Mouse (Mus musculus) embryonic facial prominence, embryonic 10.5 days (tissue): ENCODE results near the gene Hydin. TPM values are rescaled to one million over a fixed set of nuclear protein-coding genes. Genes with fewer than 3 reads are reported as not detected.
"Not testable (repeated sequence)": the region's sequence is repeated elsewhere in the genome, so short reads cannot be mapped to it uniquely, and the experiment has no call there.

Source experiments
- DNase-seq: peaks from one replicate; pipeline ENCODE4 v3.0.0-alpha.2; 2017; ENCODE audit warnings: low spot score
- H3K27ac ChIP-seq: fragments of 300-500 bp; sonication (generic); replicated peaks from 2 replicates; pipeline ENCODE4 v1.5.1; 2016; ENCODE audit warnings: mild to moderate bottlenecking
- H3K27me3 ChIP-seq: fragments of 300-500 bp; sonication (generic); replicated peaks from 2 replicates; pipeline ENCODE4 v1.6.1; 2016; ENCODE audit warnings: low read depth, mild to moderate bottlenecking; ENCODE audit not compliant: poor library complexity, severe bottlenecking
- H3K36me3 ChIP-seq: fragments of 300-500 bp; sonication (generic); replicated peaks from 2 replicates; pipeline ENCODE4 v1.6.1; 2016; ENCODE audit warnings: mild to moderate bottlenecking, moderate library complexity
- H3K4me1 ChIP-seq: fragments of 300-500 bp; sonication (generic); 2 replicates; pipeline ENCODE4 v1.6.1; 2016
- H3K4me3 ChIP-seq: fragments of 300-500 bp; sonication (generic); 2 replicates; pipeline ENCODE4 v1.5.1; 2016; ENCODE audit warnings: mild to moderate bottlenecking, moderate library complexity
- H3K9me3 ChIP-seq: fragments of 300-500 bp; sonication (generic); 2 replicates; pipeline ENCODE4 v1.6.1; 2016; ENCODE audit warnings: mild to moderate bottlenecking
- WGBS: fragments of 180-500 bp; shearing (Covaris S2); methylation state at CpG from one replicate; pipeline ENCODE4 v1.1.7; 2016; 5-methylcytosine and 5-hydroxymethylcytosine counted together
- polyA plus RNA-seq: library from polyadenylated mRNA; unstranded; fragments of >200 nt; fragmentation: Nextera tagmentation; extraction: Ambion mirVana; gene quantifications from 2 replicates; pipeline ENCODE4 v1.2.1, GENCODE M21; 2016

The Hydin gene
- polyA plus RNA-seq, 1 experiment from 2014 or later: 0.14 TPM

- Histone ChIP-seq H3K9me3 (no peaks in the 10 kb centered on the region), H3K36me3 (no peaks in the 10 kb centered on the region), H3K27me3 (no peaks in the 10 kb centered on the region), H3K4me3 (no peak overlapping the region), H3K4me1 (no peaks in the 10 kb centered on the region), H3K27ac (no peak overlapping the region)
- no peak for DNase-seq
- WGBS: 91% methylated on average over 12 of the region's 12 CpGs
These were observed 79.1 kb downstream of the Hydin start for GRCm38 (mm10) chr8:110345697-110346394.

- Histone ChIP-seq H3K36me3 (no peaks in the 10 kb centered on the region), H3K27ac (no peak overlapping the region), H3K9me3 (no peaks in the 10 kb centered on the region), H3K4me1 (no peaks in the 10 kb centered on the region), H3K27me3 (no peaks in the 10 kb centered on the region), H3K4me3 (no peak overlapping the region)
- DNase-seq: no peak
- WGBS: 75% methylated on average over 1 of the region's 1 CpGs
These were observed 80.1 kb downstream of the Hydin start for GRCm38 (mm10) chr8:110346915-110347314.

DNA sequence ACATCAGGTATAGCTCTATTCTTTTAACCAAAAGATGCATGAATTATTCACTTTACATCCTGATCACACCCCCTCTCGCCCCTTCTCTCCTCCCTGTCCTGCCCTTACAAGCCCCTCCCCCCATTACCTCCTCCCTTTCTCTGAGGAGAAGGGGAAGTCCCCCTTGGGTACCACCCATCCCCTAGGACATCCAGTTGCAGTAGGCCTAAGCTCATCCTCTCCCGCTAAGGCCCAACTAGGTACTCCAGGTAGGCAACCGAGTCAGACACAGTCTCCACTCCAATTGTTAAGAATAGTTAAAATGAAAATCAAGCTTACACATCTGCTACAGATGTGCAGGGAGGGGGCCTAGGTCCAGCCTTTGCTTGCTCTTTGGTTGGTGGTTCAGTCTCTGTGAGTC, 83.9 kb downstream of the Hydin start:
- DNase-seq: no peak
- Histone ChIP-seq H3K27ac (no peak overlapping the region), H3K27me3 (no peaks in the 10 kb centered on the region), H3K4me1 (no peaks in the 10 kb centered on the region), H3K36me3 (no peaks in the 10 kb centered on the region), H3K9me3 (no peaks in the 10 kb centered on the region), H3K4me3 (no peak overlapping the region)
- WGBS: 89% methylated on average over 3 of the region's 3 CpGs

DNA sequence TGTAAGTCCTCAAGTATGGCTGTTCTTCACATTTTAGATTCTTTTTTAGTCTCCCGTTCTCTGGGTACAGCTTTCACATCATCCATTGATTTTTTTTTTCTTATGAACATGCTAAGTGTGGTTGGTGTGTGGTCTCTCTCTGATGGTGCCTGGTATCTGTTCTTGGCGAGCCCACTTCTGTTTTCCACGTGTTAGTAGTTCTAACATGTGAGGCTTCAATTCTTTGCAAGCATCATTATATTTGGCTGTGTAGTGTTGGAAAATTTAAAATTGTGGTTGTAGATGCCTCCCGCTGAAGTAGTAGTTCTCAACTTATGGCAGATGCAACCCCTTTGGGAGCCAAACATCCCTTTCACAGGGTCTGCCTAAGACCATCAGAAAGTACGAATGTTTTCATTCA, 85.1 kb downstream of the Hydin start:
- Histone ChIP-seq H3K4me1 (no peaks in the 10 kb centered on the region), H3K27ac (no peak overlapping the region), H3K36me3 (no peaks in the 10 kb centered on the region), H3K27me3 (no peaks in the 10 kb centered on the region), H3K4me3 (no peak overlapping the region), H3K9me3 (no peaks in the 10 kb centered on the region)
- WGBS: 84% methylated on average over 5 of the region's 5 CpGs
- DNase-seq: no peak

- H3K27me3 ChIP-seq: no peaks in the 10 kb centered on the region
- no peak overlapping the region for H3K4me3 ChIP-seq
- DNase-seq: no peak
- no peaks in the 10 kb centered on the region for H3K36me3 ChIP-seq
- H3K27ac ChIP-seq: no peak overlapping the region
- H3K4me1 ChIP-seq: no peaks in the 10 kb centered on the region
- whole genome bisulfite sequencing: 86% methylated on average over 4 of the region's 4 CpGs
- no peaks in the 10 kb centered on the region for H3K9me3 ChIP-seq
These were observed 96.2 kb downstream of the Hydin start for GRCm38 (mm10) chr8:110362975-110363374.

GRCm38 (mm10) chr8:110372836-110373235, 106.1 kb downstream of the Hydin start:
- no peaks in the 10 kb centered on the region for H3K4me1 ChIP-seq
- 85% methylated on average over 13 of the region's 13 CpGs for WGBS
- no peak overlapping the region for H3K27ac ChIP-seq
- no peak overlapping the region for H3K4me3 ChIP-seq
- H3K9me3 ChIP-seq: no peaks in the 10 kb centered on the region
- DNase-seq: no peak
- H3K27me3 ChIP-seq: no peaks in the 10 kb centered on the region
- H3K36me3 ChIP-seq: no peaks in the 10 kb centered on the region

DNA sequence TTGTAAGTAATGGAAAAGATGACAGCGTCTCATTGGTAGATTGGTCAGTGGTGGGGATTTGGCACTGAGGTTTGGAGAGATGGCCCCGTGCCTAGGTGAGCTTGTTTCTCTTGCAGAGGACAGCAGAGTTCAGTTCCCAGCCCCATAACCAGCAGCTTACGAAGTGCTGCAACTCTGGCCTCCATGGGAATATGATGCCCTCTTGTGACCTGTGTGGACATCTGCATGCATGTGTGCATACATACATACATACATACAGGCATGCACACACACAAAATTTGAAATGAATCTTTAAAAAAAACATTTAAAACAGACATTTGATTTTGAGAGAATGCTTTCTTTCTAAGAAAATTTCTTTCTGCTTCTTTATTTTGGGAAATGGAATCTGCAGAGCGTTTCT, 106.9 kb downstream of the Hydin start:
- Histone ChIP-seq H3K4me1 (no peaks in the 10 kb centered on the region), H3K36me3 (no peaks in the 10 kb centered on the region), H3K27me3 (no peaks in the 10 kb centered on the region), H3K27ac (no peak overlapping the region), H3K4me3 (no peak overlapping the region), H3K9me3 (no peaks in the 10 kb centered on the region)
- DNase-seq: no peak
- WGBS: 85% methylated on average over 4 of the region's 4 CpGs

DNA sequence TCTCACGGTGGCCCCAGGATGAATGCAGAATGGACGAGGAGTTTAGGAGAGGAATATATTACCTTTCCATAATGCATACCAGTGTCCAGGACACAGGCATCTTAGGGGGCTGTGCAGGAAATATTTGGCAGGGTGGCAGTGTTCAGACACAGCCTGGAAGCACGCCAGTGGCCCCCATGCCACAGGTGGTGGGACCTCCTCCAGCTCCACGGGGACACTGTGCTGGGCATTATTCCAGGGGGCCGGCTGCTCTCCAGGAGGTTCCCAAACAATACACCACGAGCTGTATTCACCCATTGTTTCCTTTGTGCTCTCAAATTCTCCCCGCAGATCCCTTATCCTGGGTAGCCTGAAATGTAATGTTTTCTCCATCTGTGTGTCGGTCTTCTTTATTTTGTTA, 116.0 kb downstream of the Hydin start:
- DNase-seq: no peak
- no peaks in the 10 kb centered on the region for H3K27me3 ChIP-seq
- 51% methylated on average over 8 of the region's 8 CpGs for WGBS

DNA sequence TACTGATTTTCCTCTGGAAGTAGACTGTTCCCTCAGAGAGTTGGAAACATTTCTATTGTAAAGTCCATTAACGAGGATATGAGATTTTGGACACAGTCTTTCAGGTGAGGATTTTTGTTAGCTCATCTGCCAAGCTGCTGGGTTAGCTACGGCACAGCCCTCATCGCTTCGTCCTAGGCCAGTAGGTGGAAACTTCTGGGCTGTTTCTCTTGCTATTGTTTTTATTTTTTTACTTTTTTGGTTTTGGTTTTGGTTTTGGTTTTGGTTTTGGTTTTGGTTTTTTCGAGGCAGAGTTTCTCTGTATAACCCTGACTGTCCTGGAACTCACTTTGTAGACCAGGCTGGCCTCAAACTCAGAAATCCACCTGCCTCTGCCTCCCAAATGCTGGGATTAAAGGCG, 117.9 kb downstream of the Hydin start:
- H3K27me3 ChIP-seq, DNase-seq, H3K36me3 ChIP-seq, H3K4me1 ChIP-seq, H3K4me3 ChIP-seq, H3K9me3 ChIP-seq, H3K27ac ChIP-seq: not testable (repeated sequence)
- WGBS: 93% methylated on average over 6 of the region's 6 CpGs

More for the DNA sequence above, 116.0 kb downstream of the Hydin start:
- no peak overlapping the region for H3K4me3 ChIP-seq
- H3K4me1 ChIP-seq: peaks cover 3% of the 10 kb centered on the region; the same call in 1 of the 2 replicates
- no peak overlapping the region for H3K27ac ChIP-seq
- no peaks in the 10 kb centered on the region for H3K36me3 ChIP-seq
- no peaks in the 10 kb centered on the region for H3K9me3 ChIP-seq

- Histone ChIP-seq H3K4me1 (no peaks in the 10 kb centered on the region), H3K4me3 (no peak overlapping the region), H3K9me3 (no peaks in the 10 kb centered on the region), H3K27ac (no peak overlapping the region), H3K36me3 (no peaks in the 10 kb centered on the region), H3K27me3 (no peaks in the 10 kb centered on the region)
- DNase-seq: no peak
- 88% methylated on average over 4 of the region's 4 CpGs for WGBS
These were observed 128.9 kb downstream of the Hydin start for GRCm38 (mm10) chr8:110395656-110396055.

- Histone ChIP-seq H3K9me3 (no peaks in the 10 kb centered on the region), H3K27me3 (no peaks in the 10 kb centered on the region), H3K27ac (no peak overlapping the region), H3K4me1 (no peaks in the 10 kb centered on the region), H3K36me3 (no peaks in the 10 kb centered on the region), H3K4me3 (no peak overlapping the region)
- DNase-seq: no peak
- WGBS: 89% methylated on average over 6 of the region's 6 CpGs
These were observed 133.8 kb downstream of the Hydin start for GRCm38 (mm10) chr8:110400536-110400935.

GRCm38 (mm10) chr8:110402311-110402710, 135.5 kb downstream of the Hydin start:
- H3K27me3 ChIP-seq: no peaks in the 10 kb centered on the region
- H3K27ac ChIP-seq: no peak overlapping the region
- H3K4me3 ChIP-seq: no peak overlapping the region
- no peaks in the 10 kb centered on the region for H3K4me1 ChIP-seq
- WGBS: 86% methylated on average over 6 of the region's 6 CpGs
- DNase-seq: no peak
- H3K9me3 ChIP-seq: no peaks in the 10 kb centered on the region
- H3K36me3 ChIP-seq: no peaks in the 10 kb centered on the region

DNA sequence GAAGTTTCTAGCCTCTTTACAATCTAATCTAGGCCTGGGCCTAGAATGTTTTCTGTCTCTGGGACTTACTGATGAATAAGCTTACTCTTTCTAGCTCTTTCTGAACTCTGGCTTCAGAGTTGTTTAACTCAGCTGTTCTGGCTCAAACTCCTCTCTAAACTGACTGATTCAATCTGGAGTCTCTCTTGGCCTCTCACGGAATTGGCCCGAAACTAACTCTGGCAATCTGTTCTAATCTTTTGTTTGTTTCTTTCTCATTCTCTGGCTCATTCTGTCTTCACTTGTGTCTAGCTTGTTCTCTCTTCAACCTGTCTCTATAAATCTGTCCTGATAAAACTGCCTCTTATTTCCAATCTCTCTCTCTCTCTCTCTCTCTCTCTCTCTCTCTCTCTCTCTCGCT, 137.7 kb downstream of the Hydin start:
- H3K4me1 ChIP-seq: no peaks in the 10 kb centered on the region
- no peaks in the 10 kb centered on the region for H3K27me3 ChIP-seq
- H3K9me3 ChIP-seq: no peaks in the 10 kb centered on the region
- H3K36me3 ChIP-seq: no peaks in the 10 kb centered on the region
- H3K4me3 ChIP-seq: no peak overlapping the region
- no peak overlapping the region for H3K27ac ChIP-seq
- no peak for DNase-seq
- 87% methylated on average over 3 of the region's 3 CpGs for WGBS
